Mouse (Mus musculus) cerebellum, adult 8-10 months (tissue): ENCODE results near the gene Akap8l.

Source experiments
- DNase-seq: peaks from one replicate; pipeline ENCODE4 v3.0.0; 2022

The Akap8l gene

DNA sequence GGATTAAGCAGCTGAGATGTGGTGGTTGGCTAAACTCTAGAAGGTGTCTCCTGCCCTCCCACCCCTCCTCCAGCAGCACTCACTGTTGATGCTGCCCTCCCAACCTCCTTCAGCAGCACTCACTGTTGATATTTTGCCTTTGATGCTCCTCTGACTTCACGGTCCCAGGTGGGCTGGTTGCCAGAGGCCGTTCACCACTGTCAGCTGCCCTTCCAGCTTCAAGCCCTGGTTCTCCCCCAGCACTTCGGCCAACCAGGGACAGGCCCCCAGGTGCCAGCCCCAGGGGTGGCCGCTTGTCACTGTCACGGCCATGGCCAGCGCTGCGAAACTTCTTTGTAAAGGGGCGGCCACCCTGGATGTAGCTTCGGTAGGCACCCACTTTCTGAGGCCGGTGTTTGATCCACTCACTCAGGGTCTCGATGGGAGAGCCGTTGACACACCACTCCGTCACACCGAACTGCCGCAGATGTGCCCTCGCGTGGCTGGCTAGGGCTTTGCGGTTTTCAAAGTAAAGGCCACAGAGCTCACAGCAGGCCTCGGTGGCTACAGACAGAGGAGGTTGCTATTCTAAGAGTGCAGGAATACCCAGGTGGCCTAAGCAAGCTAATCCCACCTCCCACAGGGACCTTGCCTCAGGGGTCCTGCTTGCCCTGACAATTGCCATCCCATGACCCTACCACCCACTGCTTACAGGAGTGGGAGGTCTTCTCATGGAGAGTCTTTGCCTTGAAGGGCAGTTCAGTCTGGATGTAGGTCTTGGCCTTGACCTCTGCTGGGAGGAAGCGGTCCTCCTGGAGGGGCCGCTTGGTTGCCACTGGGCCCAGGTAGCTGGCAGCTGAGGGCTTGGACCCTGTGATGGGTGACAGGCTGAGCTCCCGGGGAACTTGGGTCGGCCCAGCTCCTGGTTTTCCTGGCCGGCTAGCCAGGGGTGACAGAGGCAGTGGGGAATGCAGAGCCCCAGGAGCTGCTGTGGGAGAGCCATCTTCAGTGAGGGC lies 6.7 kb upstream of the Akap8l start:
- no peak for DNase-seq

GRCm38 (mm10) chr17:32356281-32356680 lies 5.9 kb upstream of the Akap8l start:
- no peak for DNase-seq

DNA sequence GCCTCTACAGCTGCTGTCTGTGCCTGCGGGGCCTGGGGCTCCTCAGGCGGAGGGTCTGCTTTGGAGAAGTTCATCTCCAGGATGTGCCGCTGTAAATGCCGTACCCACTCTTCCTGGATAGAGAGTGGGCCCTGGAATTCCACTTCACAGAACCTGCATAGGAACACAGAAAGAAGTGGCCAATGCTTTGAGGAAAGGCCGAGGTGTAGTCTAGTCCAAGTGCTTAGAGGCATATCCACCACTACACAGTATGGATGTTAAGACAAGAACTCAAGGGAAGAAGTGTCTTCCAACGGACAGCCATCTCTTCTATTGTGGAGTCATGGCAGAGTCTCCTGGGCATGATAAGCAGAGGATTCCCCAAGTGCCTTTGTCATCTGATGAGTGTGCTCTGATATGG lies 4.6 kb upstream of the Akap8l start:
- no peak for DNase-seq

DNA sequence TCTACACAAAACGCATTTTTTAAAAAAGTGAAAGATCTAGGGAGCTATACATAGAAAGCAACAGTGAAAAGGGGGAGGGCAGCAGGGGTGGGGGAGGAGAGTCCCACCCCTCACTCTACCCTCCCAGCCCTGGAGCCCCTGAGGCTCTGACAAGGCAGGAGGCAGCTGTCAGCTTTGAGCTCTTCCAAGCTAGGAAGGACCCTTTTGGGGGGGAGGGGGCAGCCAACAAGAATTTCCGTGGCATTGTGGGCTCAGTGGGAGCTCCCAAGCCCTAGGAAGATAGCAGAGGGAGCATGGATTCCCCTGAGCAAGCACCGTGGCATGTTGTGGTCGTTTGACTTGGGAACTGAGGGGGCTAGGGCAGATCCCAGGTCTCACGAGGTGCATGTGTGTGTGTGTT lies 3.8 kb upstream of the Akap8l start:
- DNase-seq = no peak

- DNase-seq = peak; percentile 63
Measured at GRCm38 (mm10) chr17:32353696-32354095, 3.3 kb upstream of the Akap8l start.

DNA sequence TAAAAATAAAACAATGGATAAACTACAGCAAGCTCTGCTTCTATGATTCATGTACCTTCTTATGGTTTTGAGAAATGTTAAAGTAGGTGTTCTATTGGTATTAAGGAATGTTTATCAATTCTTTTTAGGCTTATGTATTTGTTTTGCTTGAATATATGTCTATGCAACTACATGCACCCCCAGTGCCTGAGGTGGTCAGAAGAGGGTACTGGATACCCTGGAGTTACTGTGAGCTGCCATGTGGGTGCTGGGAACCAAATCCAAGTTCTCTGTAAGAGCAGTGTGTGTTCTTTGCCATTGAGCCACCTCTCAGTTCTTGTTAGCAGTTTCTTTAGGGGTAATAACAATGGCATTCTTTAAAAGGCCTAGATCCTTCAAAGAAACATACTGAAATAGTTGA lies 1.3 kb upstream of the Akap8l start:
- DNase-seq = no peak

DNA sequence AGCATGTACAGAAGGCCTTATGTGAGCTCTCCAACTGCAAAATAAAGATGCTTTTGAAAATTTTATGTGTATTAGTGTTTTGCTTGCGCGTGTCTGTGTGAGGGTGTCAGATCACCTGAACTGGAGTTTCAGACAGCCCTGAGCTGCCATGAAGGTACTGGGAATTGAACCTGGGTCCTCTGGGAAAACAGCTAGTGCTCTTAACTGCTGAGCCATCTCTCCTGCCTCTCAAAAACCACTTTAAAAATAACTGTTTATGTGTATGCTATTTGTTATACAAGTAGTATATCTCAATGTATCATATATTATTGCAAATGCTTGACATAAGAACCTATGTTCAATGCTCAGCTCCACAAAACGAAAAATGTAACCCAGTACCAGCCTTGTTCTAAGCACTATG lies 862 bp upstream of the Akap8l start:
- no peak for DNase-seq

DNA sequence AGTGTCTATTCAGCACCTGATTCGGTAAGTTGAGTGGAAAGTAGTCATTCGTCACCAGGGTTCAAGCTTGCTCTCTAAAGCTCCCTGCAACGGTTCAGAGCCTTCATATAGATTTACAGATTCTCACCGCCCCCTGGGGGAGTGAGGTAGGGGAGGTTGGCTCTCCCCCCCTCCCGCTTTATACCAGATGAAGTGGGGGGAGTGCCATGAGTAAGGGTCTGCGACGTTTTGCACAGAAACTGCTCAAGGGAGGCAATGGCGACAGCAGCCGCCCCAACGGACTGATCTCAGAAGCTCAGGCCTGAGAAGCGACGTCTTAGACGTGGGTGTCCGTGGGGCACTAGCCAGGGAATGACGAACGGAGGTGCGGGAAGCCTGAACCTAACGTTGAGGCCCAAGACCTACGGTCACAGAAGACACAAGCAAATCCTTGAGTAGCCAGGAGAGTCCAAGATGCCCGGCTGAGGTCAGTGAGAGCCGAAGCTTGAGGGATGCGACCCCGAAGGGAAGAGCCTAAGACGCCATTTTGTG lies 491 bp downstream of the Akap8l start:
- DNase-seq = no peak

GRCm38 (mm10) chr17:32349037-32349732 lies 1.2 kb downstream of the Akap8l start:
- peak; percentile 47 for DNase-seq

- no peak for DNase-seq
Measured at GRCm38 (mm10) chr17:32348406-32348805, 2.0 kb downstream of the Akap8l start.

- DNase-seq = no peak
Measured at GRCm38 (mm10) chr17:32341102-32341501, 9.3 kb downstream of the Akap8l start.

GRCm38 (mm10) chr17:32340110-32340509 lies 10.3 kb downstream of the Akap8l start:
- DNase-seq = no peak

- DNase-seq = no peak
Measured at GRCm38 (mm10) chr17:32335869-32336268, 14.5 kb downstream of the Akap8l start.

- no peak for DNase-seq
Measured at GRCm38 (mm10) chr17:32334921-32335320, 15.5 kb downstream of the Akap8l start.

GRCm38 (mm10) chr17:32333675-32334303 lies 16.6 kb downstream of the Akap8l start:
- DNase-seq = no peak

- DNase-seq = no peak
Measured at GRCm38 (mm10) chr17:32327501-32327900, 22.9 kb downstream of the Akap8l start.

- no peak for DNase-seq
Measured at GRCm38 (mm10) chr17:32322809-32323208, 27.6 kb downstream of the Akap8l start.

GRCm38 (mm10) chr17:32321836-32322235 lies 28.6 kb downstream of the Akap8l start:
- no peak for DNase-seq

DNA sequence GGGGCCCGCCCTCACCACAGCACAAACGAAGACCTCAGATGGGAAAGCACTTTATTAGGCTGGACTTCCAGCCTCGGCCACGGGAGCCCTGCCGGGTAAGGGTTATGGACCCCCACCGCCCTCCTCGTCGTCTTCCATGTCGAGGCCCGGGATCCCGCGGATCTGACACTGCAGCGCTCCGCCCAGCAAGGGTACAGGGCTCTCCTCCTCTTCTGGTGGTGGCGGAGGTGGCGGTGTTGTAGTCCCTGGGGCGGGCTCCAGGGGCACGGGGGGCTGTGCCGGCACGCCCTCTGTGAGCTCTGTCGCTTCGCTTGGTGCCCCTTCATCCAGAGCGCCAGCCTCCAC lies 29.0 kb downstream of the Akap8l start:
- no peak for DNase-seq

DNA sequence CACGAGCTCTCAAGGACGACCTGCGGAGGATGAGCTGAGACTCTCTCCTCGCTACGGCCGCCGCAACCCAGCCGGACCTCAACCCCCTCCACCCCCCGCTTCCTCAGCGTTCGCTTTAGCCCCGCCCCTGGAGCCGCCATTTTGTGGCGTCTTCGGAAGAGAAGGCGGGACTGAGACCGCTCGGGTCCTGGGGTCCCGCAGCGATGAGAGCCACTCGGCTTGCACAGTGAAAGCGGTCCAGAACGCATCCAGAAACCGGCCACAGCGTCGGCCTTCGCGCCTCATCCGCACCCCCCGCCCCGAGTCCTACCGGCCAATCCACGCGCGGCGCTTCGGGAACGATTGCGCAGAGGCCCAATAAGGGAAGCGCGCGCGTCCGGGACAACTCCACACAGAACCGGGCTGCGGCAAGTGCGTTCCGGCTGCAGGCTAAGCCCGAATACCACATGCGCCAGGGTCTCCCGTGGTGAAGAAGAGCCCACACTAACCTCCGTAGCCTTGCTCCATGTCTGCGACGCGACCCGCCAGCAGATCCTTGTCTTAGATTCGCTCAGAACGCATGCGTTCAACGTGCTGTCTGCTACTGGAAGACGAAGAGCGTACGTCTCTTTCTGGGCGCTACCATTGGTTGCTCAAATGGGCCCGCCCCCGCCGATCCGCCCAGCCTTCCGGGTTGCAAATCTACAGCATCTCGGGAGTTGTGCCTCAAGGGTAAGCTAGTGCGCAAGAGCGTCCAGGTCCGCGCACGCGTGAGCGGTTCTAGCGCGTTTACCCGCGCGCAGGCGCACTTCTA lies 29.6 kb downstream of the Akap8l start, which contains the start of gene Akap8:
Gene Akap8, minus strand, starts transcription at position 642 of the 793 bp plus-strand sequence.
- peak; percentile 97 for DNase-seq

GRCm38 (mm10) chr17:32319950-32320349 lies 30.5 kb downstream of the Akap8l start:
- DNase-seq = no peak

DNA sequence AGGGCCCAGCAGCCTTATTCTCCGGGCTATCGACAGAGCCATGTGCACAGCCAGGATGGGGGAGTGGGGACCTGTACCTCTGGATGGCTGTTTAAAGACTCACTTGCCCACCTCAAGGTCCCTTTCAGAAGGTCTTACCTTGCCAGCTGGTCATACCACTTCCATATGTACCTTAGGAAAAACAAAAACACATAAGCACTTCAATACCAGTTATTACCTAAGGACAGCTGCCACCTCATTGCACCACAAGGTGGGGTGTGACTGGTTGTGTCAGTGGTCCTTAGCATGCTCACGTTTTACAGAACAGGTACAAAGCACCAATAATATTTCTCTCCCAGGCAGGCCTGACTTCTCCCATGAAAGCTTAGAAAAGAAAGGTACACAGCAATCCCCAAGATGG lies 32.7 kb downstream of the Akap8l start:
- no peak for DNase-seq
